Mouse (Mus musculus): ENCODE results near the gene Chka.

GRCm38 (mm10) chr19:3862713-3863112 is 11.1 kb downstream of the Chka start:
- TF ChIP-seq CTCF (IDR thresholded peaks at IDR 0.05; ENCODE audit: low read depth) (no peak), EP300 (IDR thresholded peaks at IDR 0.05; ENCODE audit: low read depth) (no peak)

Measured in heart, postnatal 0 days (tissue).